Mouse (Mus musculus) G1E (cell line): ENCODE results near the gene Acadvl.

Source experiments
- CTCF ChIP-seq: IDR thresholded peaks from 2 replicates; pipeline ENCODE4 v1.5.1; 2012; ENCODE audit warnings: low read depth, low read length, inconsistent platforms, mixed read lengths
- GATA1 ChIP-seq: IDR thresholded peaks from 2 replicates; pipeline ENCODE4 v1.6.1; 2012; ENCODE audit warnings: borderline replicate concordance, low read length, inconsistent platforms, mixed read lengths
- GATA2 ChIP-seq: IDR thresholded peaks from 2 replicates; pipeline ENCODE4 v1.6.1; 2012; ENCODE audit warnings: low read depth, low read length, inconsistent platforms, borderline replicate concordance
- POLR2AphosphoS5 ChIP-seq: IDR thresholded peaks from 2 replicates; pipeline ENCODE4 v1.6.1; 2012; ENCODE audit warnings: low read depth, low read length, inconsistent platforms; ENCODE audit not compliant: insufficient replicate concordance
- TAL1 ChIP-seq: conservative IDR thresholded peaks from 2 replicates; pipeline ENCODE4 v1.6.1; 2012; ENCODE audit warnings: low read depth, low read length, inconsistent platforms, mixed read lengths

GRCm38 (mm10) chr11:69982225-69982624 is 33.0 kb downstream of the Acadvl start, which contains the start of gene Elp5:
- no peak for TF ChIP-seq CTCF
- no peak for TF ChIP-seq GATA1
- TF ChIP-seq TAL1, result no peak
- TF ChIP-seq POLR2AphosphoS5, result no peak
- no peak for TF ChIP-seq GATA2
